Mouse (Mus musculus) MEL (cell line): ENCODE data around the gene Fnbp4. TPM values are rescaled to one million over a fixed set of nuclear protein-coding genes. Genes with fewer than 3 reads are reported as not detected.
A peak's percentile ranks its signal among the peaks of the same experiment; 100 is the strongest.

Experiments used
- DNase-seq: peaks from one replicate; pipeline ENCODE4 v3.0.0; 2011; ENCODE audit warnings: low read depth, low spot score
- H3K27ac ChIP-seq: 2 replicates; pipeline ENCODE4 v1.5.1; 2012; ENCODE audit warnings: low read depth, mild to moderate bottlenecking, control low read depth, low read length, moderate library complexity; ENCODE audit not compliant: control insufficient read depth
- H3K27me3 ChIP-seq, 2 experiments: fragments of 150-350 bp in 1 of 2; sonication (generic) in 1 of 2; 2 replicates each; pipeline ENCODE4 v1.6.1; 2012; ENCODE audit warnings: low read length in 2 of 2, mild to moderate bottlenecking in 2 of 2, improper control_type of control experiment in 1 of 2, moderate library complexity in 1 of 2; ENCODE audit not compliant: insufficient read depth in 2 of 2, control insufficient read depth in 1 of 2
- H3K36me3 ChIP-seq, 2 experiments: 2 replicates each; pipeline ENCODE4 v1.6.1; 2012 to 2014; ENCODE audit warnings: low read length in 2 of 2, improper control_type of control experiment in 1 of 2, inconsistent platforms in 1 of 2, mild to moderate bottlenecking in 1 of 2; ENCODE audit not compliant: insufficient read depth in 2 of 2, control insufficient read depth in 1 of 2
- H3K4me1 ChIP-seq, 2 experiments: fragments of 150-350 bp in 1 of 2; sonication (generic) in 1 of 2; 2 replicates each; pipeline ENCODE4 v1.6.1; 2012; ENCODE audit warnings: low read length in 2 of 2, improper control_type of control experiment in 1 of 2, mild to moderate bottlenecking in 1 of 2; ENCODE audit not compliant: insufficient read depth in 2 of 2, control insufficient read depth in 1 of 2
- H3K4me3 ChIP-seq, 2 experiments: fragments of 150-350 bp in 1 of 2; sonication (generic) in 1 of 2; 2 replicates each; pipeline ENCODE4 v1.5.1; 2012; ENCODE audit warnings: low read depth in 2 of 2, low read length in 2 of 2, mild to moderate bottlenecking in 2 of 2, moderate library complexity in 2 of 2, control low read depth in 1 of 2, improper control_type of control experiment in 1 of 2; ENCODE audit not compliant: control insufficient read depth in 1 of 2, insufficient read depth in 1 of 2
- H3K79me2 ChIP-seq: 2 replicates; pipeline ENCODE4 v1.6.1; 2012; ENCODE audit warnings: mild to moderate bottlenecking, low read length, moderate library complexity; ENCODE audit not compliant: control insufficient read depth, poor library complexity, insufficient read depth
- H3K9ac ChIP-seq: 2 replicates; pipeline ENCODE4 v1.6.1; 2012; ENCODE audit warnings: low read depth, mild to moderate bottlenecking, control low read depth, low read length, moderate library complexity; ENCODE audit not compliant: control insufficient read depth, poor library complexity, severe bottlenecking
- H3K9me3 ChIP-seq: fragments of 150-350 bp; sonication (generic); replicated peaks from 2 replicates; pipeline ENCODE4 v1.6.1; 2012; ENCODE audit warnings: mild to moderate bottlenecking, low read length, improper control_type of control experiment, moderate library complexity; ENCODE audit not compliant: insufficient read depth
- BHLHE40 ChIP-seq: IDR thresholded peaks from 2 replicates; pipeline ENCODE4 v1.6.1; 2012; ENCODE audit warnings: low read depth, mild to moderate bottlenecking, inconsistent platforms, low read length, improper control_type of control experiment, borderline replicate concordance
- E2F4 ChIP-seq: IDR thresholded peaks from 2 replicates; pipeline ENCODE4 v1.6.1; 2011; ENCODE audit warnings: low read depth, low read length, improper control_type of control experiment, borderline replicate concordance
- ELF1 ChIP-seq: IDR thresholded peaks from 2 replicates; pipeline ENCODE4 v1.6.1; 2014; ENCODE audit warnings: low read depth, mild to moderate bottlenecking, inconsistent platforms, low read length, improper control_type of control experiment, moderate library complexity
- EP300 ChIP-seq, 2 experiments: IDR thresholded peaks; 2 replicates each; pipeline ENCODE4 v1.6.1; 2011; ENCODE audit warnings: improper control_type of control experiment in 2 of 2, low read length in 2 of 2, low read depth in 1 of 2, mild to moderate bottlenecking in 1 of 2
- ETS1 ChIP-seq: IDR thresholded peaks from 2 replicates; pipeline ENCODE4 v1.6.1; 2012; ENCODE audit warnings: low read depth, mild to moderate bottlenecking, inconsistent platforms, low read length, improper control_type of control experiment, moderate library complexity
- JUND ChIP-seq: IDR thresholded peaks from 2 replicates; pipeline ENCODE4 v1.6.1; 2011; ENCODE audit warnings: low read depth, mild to moderate bottlenecking, improper control_type of control experiment, low read length
- UBTF ChIP-seq: IDR thresholded peaks from 2 replicates; pipeline ENCODE4 v1.6.1; 2012; ENCODE audit warnings: low read depth, mild to moderate bottlenecking, inconsistent platforms, low read length, improper control_type of control experiment, moderate library complexity, borderline replicate concordance; ENCODE audit not compliant: insufficient read depth
- polyA plus RNA-seq, 2 experiments: library from polyadenylated mRNA; stranded (reverse) in 1 of 2; unstranded in 1 of 2; fragments of >175 nt in 1 of 2; fragments of >200 nt in 1 of 2; gene quantifications; 2 replicates each; pipeline versions ENCODE4 v1.2.1 to v1.2.4; 2012; ENCODE audit warnings: low replicate concordance in 2 of 2, low read depth in 1 of 2; ENCODE audit not compliant: insufficient read length in 2 of 2, insufficient read depth in 1 of 2, missing spikeins in 1 of 2
- total RNA-seq: library from RNA; depleted of rRNA; stranded (reverse); fragments of 300-350 nt; gene quantifications from 2 replicates; pipeline ENCODE4 v1.2.3, GENCODE M21; 2012; rRNA removed

Fnbp4 gene
- total and polyA plus RNA-seq, 3 experiments, result 42.1 to 353 (median 73.7) TPM

DNA sequence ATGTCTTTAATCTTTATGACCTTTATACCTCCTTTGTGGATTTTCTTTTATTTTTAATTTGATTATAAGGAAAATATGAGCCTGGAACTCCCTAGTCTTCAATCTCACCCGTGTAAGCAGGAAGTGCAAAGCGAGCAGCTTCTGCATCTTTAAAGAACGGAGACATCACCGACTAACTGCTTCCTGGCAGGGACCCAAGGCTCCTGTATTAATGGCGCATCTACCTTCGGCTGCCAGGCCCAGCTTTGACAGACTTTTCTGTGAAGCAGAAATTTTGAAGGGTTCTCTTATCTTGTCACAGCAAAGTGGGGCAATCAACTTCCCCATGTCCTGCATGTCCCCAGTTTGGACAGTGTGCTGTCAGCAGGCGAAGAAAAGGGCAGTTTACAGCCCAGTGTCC is 83.6 kb downstream of the Fnbp4 start:
- peaks cover 2 to 5% of the 10 kb centered on the region in 2 experiments; a peak in 2 of 4 replicates for H3K4me1 ChIP-seq
- DNase-seq, result peak; percentile 77
- H3K36me3 ChIP-seq, result peaks cover 0 to 8% of the 10 kb centered on the region in 2 experiments; a peak in 2 of 4 replicates
- H3K9ac ChIP-seq, result no peak overlapping the region
- no peaks in the 10 kb centered on the region for H3K27me3 ChIP-seq
- no peak overlapping the region for H3K27ac ChIP-seq
- H3K79me2 ChIP-seq, result no peaks in the 10 kb centered on the region
- TF ChIP-seq E2F4 (no peak), UBTF (no peak), EP300 (IDR thresholded peaks at IDR 0.05; ENCODE audit: low read depth in 1 of 2, low read length in 2 of 2) (peak in 1 of 2 experiments; percentile 39; a peak in 1 of 4 replicates), BHLHE40 (no peak), ELF1 (peak; percentile 56; the same call in 1 of the 2 replicates), ETS1 (peak; percentile 15; the same call in 1 of the 2 replicates), JUND (no peak)
- H3K9me3 ChIP-seq, result no peaks in the 10 kb centered on the region
- no peak overlapping the region; a peak in 1 of 4 replicates for H3K4me3 ChIP-seq

Other genes with a start within 250 kb of the Fnbp4 start
- 10.0 and 10.2 TPM in 2 replicates for gene Ptprj, start 164.7 kb upstream of the Fnbp4 start, total RNA-seq
- gene Ptprj, start 164.7 kb upstream of the Fnbp4 start, polyA plus RNA-seq, result 1 to 10 TPM in 1 of 2 experiments, not detected in 1; 6.4 TPM
- 43.8 and 53.4 TPM in 2 replicates for gene Nup160, start 68.2 kb upstream of the Fnbp4 start, total RNA-seq
- gene Nup160, start 68.2 kb upstream of the Fnbp4 start, polyA plus RNA-seq, result 10 to 100 TPM; 63.8 to 91.4 TPM
- not detected in 2 replicates for gene Agbl2, start 37.4 kb downstream of the Fnbp4 start, total RNA-seq
- gene Agbl2, start 37.4 kb downstream of the Fnbp4 start, polyA plus RNA-seq, result not detected
- gene Mtch2, start 101.8 kb downstream of the Fnbp4 start, total RNA-seq, result 85.7 and 91.5 TPM in 2 replicates
- 100 to 1,000 TPM in 1 of 2 experiments, not detected in 1; 167 TPM for gene Mtch2, start 101.8 kb downstream of the Fnbp4 start, polyA plus RNA-seq
- gene C1qtnf4, start 140.5 kb downstream of the Fnbp4 start, total RNA-seq, result not detected in 2 replicates
- not detected for gene C1qtnf4, start 140.5 kb downstream of the Fnbp4 start, polyA plus RNA-seq
- gene Kbtbd4, start 159.4 kb downstream of the Fnbp4 start, total RNA-seq, result 18.0 and 21.9 TPM in 2 replicates
- gene Kbtbd4, start 159.4 kb downstream of the Fnbp4 start, polyA plus RNA-seq, result 10 to 100 TPM in 1 of 2 experiments, not detected in 1; 23.1 TPM
- 134 and 137 TPM in 2 replicates for gene Ndufs3, start 159.5 kb downstream of the Fnbp4 start, total RNA-seq
- gene Ndufs3, start 159.5 kb downstream of the Fnbp4 start, polyA plus RNA-seq, result 100 to 1,000 TPM in 1 of 2 experiments, not detected in 1; 193 TPM
- gene Celf1, start 195.0 kb downstream of the Fnbp4 start, total RNA-seq, result 46.2 and 49.6 TPM in 2 replicates
- 100 to 1,000 TPM in 1 of 2 experiments, 10 to 100 TPM in 1; 82.3 to 212 TPM for gene Celf1, start 195.0 kb downstream of the Fnbp4 start, polyA plus RNA-seq